Mouse (Mus musculus) olfactory bulb, adult 2 months (tissue): ENCODE measurements around the gene Ugt2b37. TPM values are rescaled to one million over a fixed set of nuclear protein-coding genes. Genes with fewer than 3 reads are reported as not detected.
"Not testable (repeated sequence)": the region's sequence is repeated elsewhere in the genome, so short reads cannot be mapped to it uniquely, and the experiment has no call there.

Experiments used
- H3K27ac ChIP-seq: fragments of 200-500 bp; 2 replicates; pipeline ENCODE4 v1.5.1; 2012; ENCODE audit warnings: low read depth, low read length; ENCODE audit not compliant: insufficient read depth
- H3K4me1 ChIP-seq: fragments of 200-500 bp; 2 replicates; pipeline ENCODE4 v1.6.1; 2012; ENCODE audit warnings: low read length; ENCODE audit not compliant: control insufficient read depth, insufficient read depth
- H3K4me3 ChIP-seq: fragments of 200-500 bp; 2 replicates; pipeline ENCODE4 v1.5.1; 2012; ENCODE audit warnings: mild to moderate bottlenecking, low read depth, low read length, moderate library complexity; ENCODE audit not compliant: insufficient read depth
- CTCF ChIP-seq: fragments of 200-500 bp; IDR thresholded peaks from 2 replicates; pipeline ENCODE4 v1.5.1; 2012; ENCODE audit warnings: low read depth, mild to moderate bottlenecking, low read length, moderate library complexity; ENCODE audit not compliant: insufficient read depth
- POLR2A ChIP-seq: fragments of 200-500 bp; IDR thresholded peaks from 2 replicates; pipeline ENCODE4 v1.6.1; 2012; ENCODE audit warnings: mild to moderate bottlenecking, low read depth, low read length, moderate library complexity; ENCODE audit not compliant: insufficient read depth
- WGBS: fragments of 180-500 bp; shearing (Covaris S2); methylation state at CpG from one replicate; pipeline ENCODE4 v1.1.7; 2018; 5-methylcytosine and 5-hydroxymethylcytosine counted together
- polyA plus RNA-seq: library from polyadenylated mRNA; stranded (reverse); fragments of >200 nt; gene quantifications from 2 replicates; pipeline ENCODE4 v1.2.4, GENCODE M21; 2012; ENCODE audit warnings: low replicate concordance; ENCODE audit not compliant: missing spikeins, insufficient read depth, insufficient read length

Ugt2b37 gene
- not detected in 2 replicates for polyA plus RNA-seq

GRCm38 (mm10) chr5:87254676-87255075 lies at the start of gene Ugt2b37:
TSS of gene Ugt2b37 (minus strand) at chr5:87254804.
- H3K4me3 ChIP-seq, result not testable (repeated sequence)
- 81% methylated on average over 3 of the region's 3 CpGs for WGBS

GRCm38 (mm10) chr5:87286180-87286579 lies 31.6 kb upstream of the Ugt2b37 start:
- 82% methylated on average over 4 of the region's 4 CpGs for WGBS
- not testable (repeated sequence) for H3K4me1 ChIP-seq, H3K27ac ChIP-seq, H3K4me3 ChIP-seq

More at GRCm38 (mm10) chr5:87254676-87255075, at the start of gene Ugt2b37:
- H3K27ac ChIP-seq, H3K4me1 ChIP-seq: not testable (repeated sequence)

GRCm38 (mm10) chr5:87275986-87276385 lies 21.4 kb upstream of the Ugt2b37 start:
- WGBS, result 80% methylated on average over 4 of the region's 4 CpGs
- not testable (repeated sequence) for H3K27ac ChIP-seq, H3K4me3 ChIP-seq, H3K4me1 ChIP-seq

GRCm38 (mm10) chr5:87275581-87275980 lies 21.0 kb upstream of the Ugt2b37 start:
- Histone ChIP-seq H3K4me1 (no peaks in the 10 kb centered on the region), H3K4me3 (no peak overlapping the region), H3K27ac (no peak overlapping the region)
- TF ChIP-seq CTCF (no peak), POLR2A (no peak)
- WGBS, result 92% methylated on average over 6 of the region's 6 CpGs

- Histone ChIP-seq H3K4me1 (no peaks in the 10 kb centered on the region), H3K4me3 (no peak overlapping the region), H3K27ac (no peak overlapping the region)
- 88% methylated on average over 3 of the region's 3 CpGs for WGBS
- TF ChIP-seq POLR2A (no peak), CTCF (no peak)
Observed at GRCm38 (mm10) chr5:87255831-87256230, 1.2 kb upstream of the Ugt2b37 start.

GRCm38 (mm10) chr5:87242140-87242539 lies 12.5 kb downstream of the Ugt2b37 start:
- not testable (repeated sequence) for H3K27ac ChIP-seq, H3K4me3 ChIP-seq, H3K4me1 ChIP-seq

- H3K4me3 ChIP-seq, H3K27ac ChIP-seq, H3K4me1 ChIP-seq: not testable (repeated sequence)
- WGBS, result 86% methylated on average over 2 of the region's 2 CpGs
Observed at GRCm38 (mm10) chr5:87196430-87196829, 58.2 kb downstream of the Ugt2b37 start.

Other genes starting within 250 kb of the Ugt2b37 start
- gene Ugt2b36, start 162.2 kb downstream of the Ugt2b37 start, polyA plus RNA-seq, result not detected in 2 replicates
- gene Ugt2b5, start 114.5 kb downstream of the Ugt2b37 start, polyA plus RNA-seq, result not detected in 2 replicates
- not detected in 2 replicates for gene Ugt2a3, start 82.4 kb upstream of the Ugt2b37 start, polyA plus RNA-seq
- not detected in 2 replicates for gene Ugt2b38, start 169.4 kb upstream of the Ugt2b37 start, polyA plus RNA-seq
- gene Ugt2a2, start 227.5 kb upstream of the Ugt2b37 start, polyA plus RNA-seq, result not detected in 2 replicates
- not detected in 2 replicates for gene Gm43638, start 232.0 kb upstream of the Ugt2b37 start, polyA plus RNA-seq
- gene Ugt2a1, start 236.1 kb upstream of the Ugt2b37 start, polyA plus RNA-seq, result not detected in 2 replicates